Mouse (Mus musculus) testis, adult 2 months (tissue): ENCODE data around the gene Gm10322. TPM values are rescaled to one million over a fixed set of nuclear protein-coding genes. Genes with fewer than 3 reads are reported as not detected.

Experiments used
- H3K27ac ChIP-seq: fragments of 200-500 bp; 2 replicates; pipeline ENCODE4 v1.5.1; 2012; ENCODE audit warnings: low read depth, low read length; ENCODE audit not compliant: control insufficient read depth, insufficient read depth
- H3K27me3 ChIP-seq: fragments of 200-500 bp; 2 replicates; pipeline ENCODE4 v1.6.1; 2012; ENCODE audit warnings: mild to moderate bottlenecking, low read length, moderate library complexity; ENCODE audit not compliant: control insufficient read depth, insufficient read depth
- H3K36me3 ChIP-seq: fragments of 200-500 bp; 2 replicates; pipeline ENCODE4 v1.6.1; 2012; ENCODE audit warnings: mild to moderate bottlenecking, low read length; ENCODE audit not compliant: control insufficient read depth, insufficient read depth
- H3K4me1 ChIP-seq: fragments of 200-500 bp; 2 replicates; pipeline ENCODE4 v1.6.1; 2012; ENCODE audit warnings: low read length; ENCODE audit not compliant: control insufficient read depth, insufficient read depth
- H3K4me3 ChIP-seq: fragments of 200-500 bp; 2 replicates; pipeline ENCODE4 v1.5.1; 2012; ENCODE audit warnings: low read depth, mild to moderate bottlenecking, low read length, moderate library complexity, mixed read lengths; ENCODE audit not compliant: control insufficient read depth
- CTCF ChIP-seq: fragments of 200-500 bp; IDR thresholded peaks from 2 replicates; pipeline ENCODE4 v1.5.1; 2012; ENCODE audit warnings: low read depth, mild to moderate bottlenecking, inconsistent platforms, low read length, moderate library complexity; ENCODE audit not compliant: control insufficient read depth, insufficient read depth, insufficient replicate concordance
- POLR2A ChIP-seq: fragments of 200-500 bp; IDR thresholded peaks from 2 replicates; pipeline ENCODE4 v1.6.1; 2012; ENCODE audit warnings: low read depth, mild to moderate bottlenecking, inconsistent platforms, low read length, moderate library complexity; ENCODE audit not compliant: control insufficient read depth
- polyA plus RNA-seq: library from polyadenylated mRNA; depleted of rRNA; stranded (reverse); fragments of >200 nt; gene quantifications from 2 replicates; pipeline ENCODE4 v1.2.3, GENCODE M21; 2012

Gm10322 gene
- polyA plus RNA-seq, 1 experiment: not detected

GRCm38 (mm10) chr10:59623496-59623895, 7.6 kb downstream of the Gm10322 start:
- TF ChIP-seq CTCF (no peak), POLR2A (no peak)
- Histone ChIP-seq H3K36me3 (no peaks in the 10 kb centered on the region), H3K27ac (no peak overlapping the region), H3K27me3 (no peaks in the 10 kb centered on the region), H3K4me3 (no peak overlapping the region), H3K4me1 (no peaks in the 10 kb centered on the region)

DNA sequence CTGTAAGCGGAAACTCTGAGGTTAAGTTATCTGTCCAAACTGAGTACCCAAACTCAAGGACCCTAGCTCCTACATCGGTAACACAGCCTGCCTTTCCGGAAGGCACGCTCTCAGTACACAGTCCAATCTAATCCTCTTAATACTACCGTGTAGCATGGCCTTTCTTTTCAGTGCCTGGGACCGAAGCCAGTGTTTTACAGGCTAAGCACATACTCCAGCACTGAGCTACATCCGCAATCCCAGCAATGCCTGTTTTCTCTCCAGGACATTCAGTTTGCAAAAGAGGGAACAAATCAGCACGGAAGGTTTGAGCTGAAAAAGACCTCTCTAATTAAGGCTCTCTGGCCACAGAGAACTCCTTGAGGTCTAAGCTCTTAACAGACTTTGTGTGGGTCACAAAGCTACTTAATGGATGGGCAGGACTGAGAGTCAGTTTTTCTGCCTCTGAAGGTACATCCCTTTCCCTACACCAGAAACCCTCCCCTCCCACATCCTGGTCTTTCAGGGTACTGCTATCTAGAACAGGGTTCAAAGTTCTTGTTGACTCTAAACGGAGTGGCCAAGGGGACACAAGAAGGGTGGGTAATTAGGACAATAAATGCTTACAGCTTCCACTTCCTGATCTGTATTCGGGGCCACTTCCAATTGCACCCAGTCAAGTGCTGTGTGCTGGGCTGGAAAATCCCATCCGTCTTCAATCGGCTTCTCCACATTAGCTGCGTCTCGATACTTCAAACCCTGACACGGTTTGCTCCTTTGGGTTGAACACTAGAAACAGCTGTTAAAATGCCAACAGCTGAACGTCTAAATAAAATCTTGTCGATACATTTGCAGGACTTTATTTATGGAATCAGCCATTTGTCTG, 13.0 kb downstream of the Gm10322 start:
- no peaks in the 10 kb centered on the region for H3K36me3 ChIP-seq
- no peak overlapping the region for H3K27ac ChIP-seq
- no peaks in the 10 kb centered on the region for H3K27me3 ChIP-seq
- no peak overlapping the region for H3K4me3 ChIP-seq
- no peaks in the 10 kb centered on the region for H3K4me1 ChIP-seq
- TF ChIP-seq CTCF (no peak), POLR2A (no peak)

- TF ChIP-seq POLR2A: no peak
- TF ChIP-seq CTCF: no peak
- Histone ChIP-seq H3K4me1 (no peaks in the 10 kb centered on the region), H3K27me3 (no peaks in the 10 kb centered on the region)
Observed at GRCm38 (mm10) chr10:59629506-59629782, 13.6 kb downstream of the Gm10322 start.

DNA sequence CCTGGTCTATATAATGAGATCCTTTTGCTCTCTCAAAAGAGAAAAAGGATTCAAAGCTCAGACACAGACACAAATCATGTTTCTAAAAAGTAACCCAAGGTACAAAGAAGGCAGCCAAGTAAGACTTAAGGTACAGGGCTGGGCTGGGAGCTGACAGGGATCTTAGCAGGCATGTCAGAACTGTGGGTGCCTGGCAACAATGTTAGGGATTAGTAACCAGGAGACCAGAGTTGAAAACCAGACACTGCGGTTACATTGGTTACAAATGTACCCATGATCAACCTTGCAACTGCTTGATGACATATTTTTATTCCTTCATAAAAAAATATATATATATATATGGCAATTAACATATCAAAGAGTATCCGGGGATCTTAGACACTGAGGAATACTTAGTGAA, 20.2 kb downstream of the Gm10322 start:
- no peaks in the 10 kb centered on the region for H3K4me1 ChIP-seq
- no peaks in the 10 kb centered on the region for H3K27me3 ChIP-seq

More at GRCm38 (mm10) chr10:59629506-59629782, 13.6 kb downstream of the Gm10322 start:
- Histone ChIP-seq H3K27ac (no peak overlapping the region), H3K36me3 (no peaks in the 10 kb centered on the region), H3K4me3 (no peak overlapping the region)

GRCm38 (mm10) chr10:59636751-59637533, 21.1 kb downstream of the Gm10322 start:
- H3K4me3 ChIP-seq: peak overlapping the region; percentile 34
- H3K36me3 ChIP-seq: no peaks in the 10 kb centered on the region
- H3K4me1 ChIP-seq: no peaks in the 10 kb centered on the region
- H3K27ac ChIP-seq: no peak overlapping the region
- TF ChIP-seq POLR2A (no peak), CTCF (no peak)
- no peaks in the 10 kb centered on the region for H3K27me3 ChIP-seq

More for the DNA sequence above, 20.2 kb downstream of the Gm10322 start:
- no peaks in the 10 kb centered on the region for H3K36me3 ChIP-seq
- TF ChIP-seq CTCF: no peak
- no peak for TF ChIP-seq POLR2A
- H3K27ac ChIP-seq: no peak overlapping the region
- H3K4me3 ChIP-seq: no peak overlapping the region

GRCm38 (mm10) chr10:59637596-59638124, 21.8 kb downstream of the Gm10322 start:
- Histone ChIP-seq H3K36me3 (no peaks in the 10 kb centered on the region), H3K27ac (no peak overlapping the region), H3K4me1 (no peaks in the 10 kb centered on the region), H3K4me3 (no peak overlapping the region), H3K27me3 (no peaks in the 10 kb centered on the region)
- TF ChIP-seq CTCF: no peak
- no peak for TF ChIP-seq POLR2A

GRCm38 (mm10) chr10:59638576-59638975, 22.7 kb downstream of the Gm10322 start:
- Histone ChIP-seq H3K4me1 (no peaks in the 10 kb centered on the region), H3K36me3 (no peaks in the 10 kb centered on the region), H3K27ac (no peak overlapping the region), H3K4me3 (no peak overlapping the region), H3K27me3 (no peaks in the 10 kb centered on the region)
- TF ChIP-seq POLR2A: no peak
- no peak for TF ChIP-seq CTCF
